Mouse (Mus musculus): Measurements from ENCODE around the gene Orc5.

DNA sequence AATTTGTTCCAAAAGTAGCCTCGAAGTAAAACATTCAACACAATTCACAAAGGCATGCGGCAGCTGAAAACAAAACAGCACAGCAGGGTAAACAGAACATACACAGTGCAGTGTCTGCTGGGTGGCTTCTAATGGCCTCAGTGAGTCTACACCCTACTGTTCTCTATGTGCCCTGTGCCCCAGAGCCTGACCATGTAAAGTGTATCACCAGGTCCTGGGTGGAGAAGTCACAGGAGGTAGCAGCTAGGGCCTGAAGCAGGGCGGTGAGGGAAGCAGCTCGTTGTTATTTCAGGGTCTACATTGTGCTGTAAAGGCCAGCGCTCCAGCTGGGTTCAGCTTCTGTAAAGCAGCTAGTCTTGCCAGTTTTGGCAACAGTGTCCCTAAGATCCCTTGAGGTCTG lies 3.7 kb downstream of the Orc5 start:
- TF ChIP-seq USF1 (IDR thresholded peaks at IDR 0.05; ENCODE audit: low read depth) (no peak), CTCF (IDR thresholded peaks at IDR 0.05; ENCODE audit: control insufficient read depth, insufficient read depth, insufficient read length) (no peak)

All from C2C12 (cell line).